Mouse (Mus musculus) forebrain, embryonic 15.5 days (tissue): ENCODE measurements around the gene Gmpr. TPM values are rescaled to one million over a fixed set of nuclear protein-coding genes. Genes with fewer than 3 reads are reported as not detected.

Source experiments
- ATAC-seq: fragments of 200-750 bp; cut with Nextera tagmentation; replicated peaks from 2 replicates; pipeline ENCODE4 v1.8.0; 2017; ENCODE audit warnings: mild to moderate bottlenecking, moderate TSS enrichment, moderate library complexity
- H3K27ac ChIP-seq: fragments of 300-500 bp; sonication (generic); replicated peaks from 2 replicates; pipeline ENCODE4 v1.5.1; 2015; ENCODE audit warnings: mild to moderate bottlenecking, inconsistent platforms
- H3K27me3 ChIP-seq: fragments of 300-500 bp; sonication (generic); 2 replicates; pipeline ENCODE4 v1.6.1; 2015; ENCODE audit warnings: inconsistent platforms
- H3K36me3 ChIP-seq: fragments of 300-500 bp; sonication (generic); 2 replicates; pipeline ENCODE4 v1.6.1; 2015; ENCODE audit warnings: mild to moderate bottlenecking, inconsistent platforms
- H3K4me1 ChIP-seq: fragments of 300-500 bp; sonication (generic); 2 replicates; pipeline ENCODE4 v1.6.1; 2015; ENCODE audit warnings: inconsistent platforms
- H3K4me2 ChIP-seq: fragments of 300-500 bp; sonication (generic); replicated peaks from 2 replicates; pipeline ENCODE4 v1.6.1; 2015; ENCODE audit warnings: mild to moderate bottlenecking, inconsistent platforms
- H3K4me3 ChIP-seq: fragments of 300-500 bp; sonication (generic); 2 replicates; pipeline ENCODE4 v1.5.1; 2015; ENCODE audit warnings: mild to moderate bottlenecking, inconsistent platforms
- H3K9ac ChIP-seq: fragments of 300-500 bp; sonication (generic); replicated peaks from 2 replicates; pipeline ENCODE4 v1.6.1; 2015; ENCODE audit warnings: mild to moderate bottlenecking, inconsistent platforms
- H3K9me3 ChIP-seq: fragments of 300-500 bp; sonication (generic); 2 replicates; pipeline ENCODE4 v1.6.1; 2016; ENCODE audit warnings: inconsistent platforms
- WGBS: fragments of 180-500 bp; shearing (Covaris S2); methylation state at CpG from one replicate; pipeline ENCODE4 v1.1.7; 2015; ENCODE audit warnings: mixed read lengths; 5-methylcytosine and 5-hydroxymethylcytosine counted together
- polyA plus RNA-seq: library from polyadenylated mRNA; unstranded; fragments of >200 nt; fragmentation: Nextera tagmentation; extraction: Ambion mirVana; gene quantifications from 2 replicates; pipeline ENCODE4 v1.2.1, GENCODE M21; 2015

Gene Gmpr
- polyA plus RNA-seq, 1 experiment from 2014 or later: 23.0 TPM

DNA sequence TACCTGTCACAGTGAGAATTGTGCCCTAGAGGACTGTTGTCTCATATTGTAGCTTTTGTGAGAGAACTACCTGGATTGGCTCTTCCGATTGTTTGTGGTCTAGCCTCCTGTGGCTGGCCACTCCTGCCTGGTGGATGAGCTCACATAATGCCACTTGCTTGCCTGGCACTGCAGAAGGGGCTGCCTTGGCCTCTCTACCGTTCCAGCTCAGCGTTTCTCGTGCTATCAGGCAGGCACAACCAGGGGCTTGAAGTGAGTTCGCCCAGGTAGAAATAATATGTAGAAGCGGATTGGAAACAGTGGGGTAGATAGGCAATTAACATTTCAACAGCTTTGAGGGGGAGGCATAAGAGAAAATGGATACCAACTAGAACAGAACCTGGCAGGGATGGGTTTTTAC lies 2.1 kb downstream of the Gmpr start:
- no peaks in the 10 kb centered on the region; the same call in 1 of the 2 replicates for H3K27me3 ChIP-seq
- H3K4me1 ChIP-seq: peaks cover 14% of the 10 kb centered on the region
- no peak overlapping the region for H3K4me2 ChIP-seq
- no peaks in the 10 kb centered on the region for H3K9me3 ChIP-seq
- no peak overlapping the region for H3K9ac ChIP-seq
- H3K36me3 ChIP-seq: no peaks in the 10 kb centered on the region
- WGBS: 53% methylated on average over 6 of the region's 6 CpGs
- H3K4me3 ChIP-seq: no peak overlapping the region
- no peak overlapping the region for H3K27ac ChIP-seq
- ATAC-seq: no peak

DNA sequence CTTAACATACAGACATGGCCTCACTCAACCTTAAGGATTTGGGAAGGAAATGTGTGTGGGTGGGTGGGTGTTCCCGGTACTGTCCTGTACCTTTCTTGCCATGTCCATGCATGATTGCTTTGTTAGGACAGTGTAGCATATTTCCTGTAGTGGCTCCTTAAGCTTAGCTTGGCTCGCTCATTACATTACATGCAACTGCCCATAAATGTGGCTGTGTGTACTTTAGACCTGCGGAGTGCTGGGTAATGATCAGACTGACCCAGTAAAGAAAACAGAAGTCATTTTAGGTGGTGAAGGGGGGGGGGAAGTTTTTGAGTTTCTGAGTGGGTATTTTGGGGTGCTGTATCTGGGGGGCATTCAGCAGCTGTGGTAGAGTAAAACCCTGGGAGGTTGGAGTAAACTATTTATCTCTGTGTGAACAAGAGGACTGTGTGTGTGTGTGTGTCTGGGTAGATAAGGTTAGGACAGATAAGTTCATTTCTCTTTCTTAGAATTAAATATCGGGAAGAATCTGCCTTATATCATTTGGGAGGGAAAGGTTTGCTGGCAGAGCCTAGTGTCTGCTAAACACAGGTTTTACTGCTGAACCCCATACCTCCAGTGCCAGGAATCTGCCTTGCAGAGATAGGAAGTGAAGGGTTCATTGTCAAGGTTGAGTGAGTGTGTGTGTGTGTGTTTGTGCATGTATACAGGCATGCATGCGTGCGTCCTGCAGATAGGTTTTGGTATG lies 4.6 kb downstream of the Gmpr start:
- Histone ChIP-seq H3K4me2 (no peak overlapping the region), H3K36me3 (no peaks in the 10 kb centered on the region), H3K27me3 (no peaks in the 10 kb centered on the region; the same call in 1 of the 2 replicates), H3K4me3 (no peak overlapping the region), H3K27ac (no peak overlapping the region), H3K9ac (no peak overlapping the region), H3K9me3 (no peaks in the 10 kb centered on the region), H3K4me1 (peaks cover 29% of the 10 kb centered on the region)
- ATAC-seq: no peak
- 92% methylated on average over 6 of the region's 6 CpGs for WGBS

DNA sequence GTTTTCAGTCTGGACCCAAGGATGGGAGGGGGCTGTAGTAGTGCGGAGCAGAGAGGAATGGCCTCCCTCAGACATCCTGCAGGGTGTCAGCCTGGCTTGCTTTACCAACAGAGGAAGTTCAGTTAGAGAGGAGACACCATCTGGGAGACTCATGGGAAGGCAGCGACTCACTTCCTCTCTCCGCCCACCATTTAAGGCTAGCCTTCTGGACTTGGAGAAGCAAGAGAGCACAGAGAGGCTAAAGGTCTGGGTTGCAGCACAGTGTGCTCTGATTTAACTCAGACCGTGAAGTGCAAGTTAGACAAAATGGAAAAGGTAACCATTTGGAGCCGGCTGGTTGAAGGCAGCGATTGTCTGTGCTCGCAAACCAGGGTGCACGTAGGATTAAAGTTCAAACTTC lies 5.3 kb downstream of the Gmpr start:
- no peak overlapping the region for H3K4me3 ChIP-seq
- H3K27me3 ChIP-seq: no peaks in the 10 kb centered on the region; the same call in 1 of the 2 replicates
- no peaks in the 10 kb centered on the region for H3K9me3 ChIP-seq
- ATAC-seq: no peak
- no peak overlapping the region for H3K27ac ChIP-seq
- 91% methylated on average over 8 of the region's 8 CpGs for WGBS
- no peaks in the 10 kb centered on the region for H3K36me3 ChIP-seq
- no peak overlapping the region for H3K4me2 ChIP-seq
- H3K9ac ChIP-seq: no peak overlapping the region
- H3K4me1 ChIP-seq: peaks cover 35% of the 10 kb centered on the region

DNA sequence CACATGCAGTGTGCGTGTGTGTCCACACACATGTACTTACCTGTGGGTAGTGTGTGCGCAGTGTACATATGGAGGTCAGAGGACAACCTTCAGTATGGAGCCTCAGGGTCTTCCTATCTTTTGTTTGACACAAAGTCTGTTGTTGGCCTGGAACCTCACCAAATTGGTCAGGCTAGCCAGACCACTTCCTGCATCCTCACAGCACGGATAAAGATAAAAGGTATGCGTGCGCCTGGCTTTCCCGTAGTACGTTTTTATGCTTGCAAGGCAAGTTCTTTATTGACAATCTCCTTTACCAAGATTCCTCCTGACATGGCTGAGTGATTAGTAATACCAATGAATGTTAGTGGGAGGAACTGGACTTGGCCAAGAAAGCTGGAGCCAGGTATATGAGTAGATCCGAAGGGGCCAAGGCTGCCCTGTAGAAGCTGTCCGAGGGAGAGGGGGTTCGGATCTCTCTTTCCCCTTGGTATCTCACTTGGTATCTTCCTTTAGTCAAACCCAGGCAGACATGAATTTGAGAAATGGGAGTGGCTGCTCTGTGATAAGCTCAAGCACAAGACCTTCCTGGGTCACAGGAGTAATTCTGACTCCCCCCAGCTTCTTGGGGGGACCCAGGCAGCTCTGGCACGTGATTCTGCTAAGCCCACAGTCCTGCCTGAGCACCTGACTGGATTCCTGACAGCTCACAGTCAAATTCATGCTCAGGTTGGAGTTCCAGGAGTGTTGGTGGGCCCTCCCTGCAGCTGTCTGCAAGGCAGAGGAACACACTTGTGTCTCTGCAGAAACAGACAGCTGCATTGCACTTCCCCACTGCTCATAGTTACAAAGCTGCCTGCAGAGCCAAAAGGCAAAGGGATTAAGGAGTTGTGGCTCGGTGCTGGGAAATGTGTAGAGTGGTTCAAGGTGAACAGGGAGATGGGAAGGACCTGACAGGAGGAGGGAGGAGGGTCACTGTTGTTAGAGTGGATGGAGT lies 6.1 kb downstream of the Gmpr start:
- Histone ChIP-seq H3K9ac (no peak overlapping the region), H3K36me3 (no peaks in the 10 kb centered on the region), H3K4me2 (no peak overlapping the region), H3K27ac (no peak overlapping the region), H3K4me3 (no peak overlapping the region), H3K4me1 (peaks cover 27% of the 10 kb centered on the region), H3K27me3 (no peaks in the 10 kb centered on the region; the same call in 1 of the 2 replicates), H3K9me3 (no peaks in the 10 kb centered on the region)
- WGBS: 82% methylated on average over 12 of the region's 12 CpGs
- ATAC-seq: no peak

DNA sequence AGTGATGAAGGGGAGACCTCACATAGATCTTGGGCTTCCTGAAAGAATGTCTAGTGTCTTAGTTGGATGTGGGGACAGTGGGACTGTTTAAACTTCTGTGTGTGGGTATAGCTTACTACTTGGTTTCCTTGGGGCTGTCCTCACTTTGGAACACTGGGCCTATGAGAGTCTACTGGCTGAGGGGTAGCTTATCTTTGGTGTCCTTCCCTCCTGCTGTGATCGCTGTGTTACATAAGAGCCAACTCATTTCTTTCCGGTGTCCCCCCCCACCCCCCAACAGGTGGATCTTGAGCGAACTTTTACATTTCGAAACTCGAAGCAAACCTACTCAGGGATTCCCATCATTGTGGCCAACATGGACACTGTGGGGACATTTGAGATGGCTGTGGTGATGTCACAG lies 6.9 kb downstream of the Gmpr start:
- Histone ChIP-seq H3K4me2 (no peak overlapping the region), H3K4me1 (peaks cover 22% of the 10 kb centered on the region), H3K4me3 (no peak overlapping the region), H3K36me3 (no peaks in the 10 kb centered on the region), H3K27me3 (no peaks in the 10 kb centered on the region; the same call in 1 of the 2 replicates), H3K9ac (no peak overlapping the region), H3K27ac (no peak overlapping the region), H3K9me3 (no peaks in the 10 kb centered on the region)
- 94% methylated on average over 5 of the region's 5 CpGs for WGBS
- ATAC-seq: no peak

DNA sequence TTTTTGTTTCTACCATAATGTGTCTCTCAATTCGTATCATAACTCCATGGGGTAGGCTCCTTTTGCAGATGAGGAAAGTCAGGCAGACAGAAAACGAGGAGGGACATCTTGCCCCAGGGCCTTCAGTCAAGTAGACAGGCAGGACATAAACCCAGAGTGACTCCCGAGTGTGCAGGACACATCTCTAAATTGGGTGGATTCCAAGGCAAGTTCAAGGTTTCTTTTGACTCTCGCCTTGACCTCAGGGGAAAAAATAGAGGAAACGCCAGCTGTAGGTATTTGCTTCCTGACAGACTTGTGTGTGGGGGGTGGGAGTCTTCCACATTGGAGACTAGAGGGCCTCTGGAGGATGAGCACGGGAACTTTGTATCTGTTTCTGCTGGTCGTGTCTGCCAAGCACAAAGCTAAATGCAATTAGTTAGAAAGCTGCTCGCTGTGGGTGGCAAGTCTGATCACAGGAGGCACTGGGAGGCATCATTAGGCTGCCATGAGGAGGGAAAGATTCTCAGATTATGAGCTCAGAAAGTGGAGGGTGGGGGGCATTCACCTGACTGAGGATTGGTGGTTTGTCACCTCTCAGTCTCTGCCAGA lies 7.7 kb downstream of the Gmpr start:
- Histone ChIP-seq H3K9me3 (no peaks in the 10 kb centered on the region), H3K4me1 (peaks cover 22% of the 10 kb centered on the region), H3K4me3 (no peak overlapping the region), H3K36me3 (no peaks in the 10 kb centered on the region), H3K27me3 (no peaks in the 10 kb centered on the region), H3K4me2 (no peak overlapping the region), H3K9ac (no peak overlapping the region), H3K27ac (no peak overlapping the region)
- ATAC-seq: no peak
- 50% methylated on average over 8 of the region's 8 CpGs for WGBS

DNA sequence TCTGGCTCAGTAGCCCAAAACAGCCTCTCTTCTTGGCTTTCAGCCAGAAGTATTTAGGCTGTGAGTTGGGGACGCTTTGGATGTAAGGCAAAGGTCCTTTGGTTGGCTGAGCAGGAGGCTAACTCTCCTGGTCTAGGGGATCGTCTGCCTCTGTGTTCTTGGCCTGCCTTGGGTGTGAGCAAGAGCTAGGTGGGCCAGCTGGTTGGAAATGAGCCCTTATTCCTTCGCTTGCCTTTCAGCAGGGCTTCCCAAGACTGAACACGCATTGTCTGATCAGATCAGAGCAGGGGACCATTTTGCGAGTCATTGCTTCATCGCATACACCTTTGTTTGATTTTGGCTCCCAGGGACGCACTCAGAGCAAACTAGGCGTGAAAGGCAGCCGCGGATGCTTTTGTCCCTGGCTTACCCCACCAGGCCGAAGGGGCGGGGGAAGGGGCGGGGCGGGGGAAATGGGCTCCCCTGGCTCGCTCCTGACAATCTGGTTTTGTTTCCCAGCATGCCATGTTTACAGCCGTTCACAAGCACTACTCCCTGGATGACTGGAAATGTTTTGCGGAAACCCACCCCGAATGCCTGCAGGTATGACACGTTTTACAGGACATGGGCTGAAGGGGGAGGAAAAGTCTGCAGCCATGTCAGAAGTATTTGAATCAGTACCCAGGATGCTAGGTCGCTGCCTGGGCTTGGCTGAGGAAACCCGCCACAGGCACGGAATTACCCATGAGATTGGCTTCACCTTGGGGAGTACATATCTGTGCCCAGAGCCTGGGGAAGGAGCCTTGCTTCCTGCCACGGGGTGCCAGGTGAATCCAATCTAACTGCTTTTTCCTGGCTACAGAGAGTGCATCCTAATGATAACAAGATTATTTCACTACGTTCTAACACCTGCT lies 9.5 kb downstream of the Gmpr start:
- peaks cover 22% of the 10 kb centered on the region for H3K4me1 ChIP-seq
- ATAC-seq: peak; percentile 83
- no peaks in the 10 kb centered on the region for H3K9me3 ChIP-seq
- H3K4me2 ChIP-seq: peak overlapping the region; percentile 51
- peak overlapping the region; percentile 31 for H3K4me3 ChIP-seq
- peak overlapping the region; percentile 63 for H3K27ac ChIP-seq
- no peaks in the 10 kb centered on the region for H3K36me3 ChIP-seq
- H3K27me3 ChIP-seq: no peaks in the 10 kb centered on the region
- WGBS: 2% methylated on average over 24 of the region's 24 CpGs
- H3K9ac ChIP-seq: peak overlapping the region; percentile 40

DNA sequence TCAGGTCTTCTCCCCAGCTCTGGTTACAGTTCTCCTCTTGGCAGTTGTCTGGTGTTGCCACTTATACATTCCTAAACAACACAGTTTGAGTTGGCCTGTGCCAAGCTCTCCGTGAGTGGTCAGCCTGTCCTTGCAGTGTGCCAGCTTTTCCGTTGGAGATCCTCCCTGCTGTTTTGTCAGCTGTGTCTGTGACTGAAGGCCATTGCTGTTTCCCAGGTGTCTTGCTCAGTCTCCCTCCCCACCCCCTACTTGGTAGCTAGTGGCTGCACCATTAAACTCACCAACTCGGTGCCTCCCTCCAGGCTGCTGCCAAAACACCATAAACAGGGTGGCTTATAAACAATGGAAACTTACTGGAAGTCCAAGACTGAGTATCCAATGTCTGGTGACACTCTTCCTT lies 17.1 kb downstream of the Gmpr start:
- Histone ChIP-seq H3K27ac (no peak overlapping the region), H3K4me1 (0 out of 2 replicates have a peak, but pooled peaks cover 6% of the 10 kb centered on the region), H3K9me3 (no peaks in the 10 kb centered on the region), H3K36me3 (no peaks in the 10 kb centered on the region), H3K4me3 (no peak overlapping the region), H3K9ac (no peak overlapping the region), H3K4me2 (no peak overlapping the region), H3K27me3 (no peaks in the 10 kb centered on the region)
- WGBS: 46% methylated on average over 3 of the region's 3 CpGs
- ATAC-seq: no peak

DNA sequence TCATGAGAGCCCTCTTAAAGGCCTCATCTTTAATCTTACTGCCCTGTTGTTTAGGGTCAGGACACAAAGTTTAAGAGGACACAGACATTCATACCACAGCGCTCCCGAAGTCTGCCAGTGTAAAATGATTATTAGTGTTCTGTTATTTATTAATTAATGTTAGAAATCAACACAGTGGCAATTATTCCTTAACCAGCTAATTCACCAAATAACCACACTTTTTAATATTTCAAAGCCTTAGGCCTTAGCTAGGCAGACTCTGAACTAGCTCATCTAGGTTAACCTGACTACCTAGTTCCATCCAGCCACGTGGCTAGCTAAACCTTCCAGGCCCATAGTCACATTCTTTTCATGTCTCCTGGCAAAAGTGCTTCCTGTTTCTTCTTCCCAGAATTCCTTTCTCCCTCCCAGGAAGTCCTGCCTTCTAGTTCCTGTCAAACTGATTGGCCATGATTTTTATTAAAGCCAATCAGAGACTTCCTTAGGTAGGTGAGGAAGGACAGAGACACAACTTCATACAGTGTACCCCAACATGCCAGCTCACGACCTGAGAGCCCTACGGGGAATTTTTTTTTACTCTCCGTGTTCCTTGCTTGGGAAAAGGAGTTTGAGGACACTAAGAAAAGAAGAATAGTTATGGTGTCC lies 17.7 kb downstream of the Gmpr start:
- no peaks in the 10 kb centered on the region for H3K9me3 ChIP-seq
- H3K4me2 ChIP-seq: no peak overlapping the region
- no peak overlapping the region for H3K27ac ChIP-seq
- 0 out of 2 replicates have a peak, but pooled peaks cover 6% of the 10 kb centered on the region for H3K4me1 ChIP-seq
- H3K4me3 ChIP-seq: no peak overlapping the region
- no peaks in the 10 kb centered on the region for H3K36me3 ChIP-seq
- no peak for ATAC-seq
- H3K27me3 ChIP-seq: no peaks in the 10 kb centered on the region
- no peak overlapping the region for H3K9ac ChIP-seq
- 92% methylated on average over 6 of the region's 6 CpGs for WGBS

DNA sequence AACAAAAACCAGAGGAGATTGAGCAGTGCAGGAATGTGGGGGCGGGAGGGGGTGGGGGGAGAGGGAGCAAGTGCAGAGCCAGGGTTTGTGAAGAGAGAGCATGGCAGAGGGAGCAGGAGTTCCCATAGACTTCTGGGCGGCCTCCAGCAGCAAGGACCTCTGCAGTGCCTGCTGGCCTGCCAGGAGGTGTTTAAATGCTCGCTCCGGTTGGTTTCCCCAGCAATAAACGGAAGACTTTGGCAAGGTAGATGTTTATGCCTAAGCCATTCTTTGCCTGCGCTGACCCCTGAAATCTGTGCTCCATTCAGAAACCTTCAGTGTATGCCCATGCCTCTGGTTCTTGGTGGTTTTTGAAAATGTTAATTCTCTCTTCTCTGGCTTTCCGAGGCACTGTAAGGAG lies 19.0 kb downstream of the Gmpr start:
- Histone ChIP-seq H3K27me3 (no peaks in the 10 kb centered on the region), H3K4me2 (no peak overlapping the region), H3K9ac (no peak overlapping the region), H3K27ac (no peak overlapping the region), H3K9me3 (no peaks in the 10 kb centered on the region), H3K36me3 (no peaks in the 10 kb centered on the region), H3K4me3 (no peak overlapping the region), H3K4me1 (peaks cover 13% of the 10 kb centered on the region; the same call in 1 of the 2 replicates)
- WGBS: 20% methylated on average over 7 of the region's 7 CpGs
- ATAC-seq: peak; percentile 70
